Mouse (Mus musculus) testis, adult 2 months (tissue): ENCODE results near the gene Habp2.

Source experiments
- CTCF ChIP-seq: fragments of 200-500 bp; IDR thresholded peaks from 2 replicates; pipeline ENCODE4 v1.5.1; 2012; ENCODE audit warnings: low read depth, mild to moderate bottlenecking, inconsistent platforms, low read length, moderate library complexity; ENCODE audit not compliant: control insufficient read depth, insufficient read depth, insufficient replicate concordance
- POLR2A ChIP-seq: fragments of 200-500 bp; IDR thresholded peaks from 2 replicates; pipeline ENCODE4 v1.6.1; 2012; ENCODE audit warnings: low read depth, mild to moderate bottlenecking, inconsistent platforms, low read length, moderate library complexity; ENCODE audit not compliant: control insufficient read depth

GRCm38 (mm10) chr19:56296668-56297067 lies 9.7 kb downstream of the Habp2 start:
- TF ChIP-seq CTCF = no peak
- TF ChIP-seq POLR2A = no peak
